Mouse (Mus musculus): ENCODE results near the gene U2af2.

U2af2 gene

GRCm38 (mm10) chr7:5112701-5113100 is 50.8 kb downstream of the U2af2 start:
- no peak for DNase-seq (ENCODE audit: low spot score in 2 of 2)

GRCm38 (mm10) chr7:5116850-5117249 is 54.9 kb downstream of the U2af2 start, which contains the start of gene Rfpl4:
Rfpl4 (minus strand) TSS chr7:5116950.
- DNase-seq (ENCODE audit: low spot score in 2 of 2): no peak

GRCm38 (mm10) chr7:5125078-5125477 is 63.1 kb downstream of the U2af2 start:
- no peak for DNase-seq (ENCODE audit: low spot score in 2 of 2)

- DNase-seq (ENCODE audit: low spot score in 2 of 2): peak; percentile 68 to 83
These were observed 63.8 kb downstream of the U2af2 start, which contains the start of gene Rasl2-9 for GRCm38 (mm10) chr7:5125549-5126406. Rasl2-9 (minus strand) TSS chr7:5125950.
